Mouse (Mus musculus): ENCODE measurements around the gene Kcng3. TPM values are rescaled to one million over a fixed set of nuclear protein-coding genes. Genes with fewer than 3 reads are reported as not detected.

The Kcng3 gene
- 5.4 and 5.6 TPM in 2 replicates for polyA plus RNA-seq (2012; rRNA removed)

DNA sequence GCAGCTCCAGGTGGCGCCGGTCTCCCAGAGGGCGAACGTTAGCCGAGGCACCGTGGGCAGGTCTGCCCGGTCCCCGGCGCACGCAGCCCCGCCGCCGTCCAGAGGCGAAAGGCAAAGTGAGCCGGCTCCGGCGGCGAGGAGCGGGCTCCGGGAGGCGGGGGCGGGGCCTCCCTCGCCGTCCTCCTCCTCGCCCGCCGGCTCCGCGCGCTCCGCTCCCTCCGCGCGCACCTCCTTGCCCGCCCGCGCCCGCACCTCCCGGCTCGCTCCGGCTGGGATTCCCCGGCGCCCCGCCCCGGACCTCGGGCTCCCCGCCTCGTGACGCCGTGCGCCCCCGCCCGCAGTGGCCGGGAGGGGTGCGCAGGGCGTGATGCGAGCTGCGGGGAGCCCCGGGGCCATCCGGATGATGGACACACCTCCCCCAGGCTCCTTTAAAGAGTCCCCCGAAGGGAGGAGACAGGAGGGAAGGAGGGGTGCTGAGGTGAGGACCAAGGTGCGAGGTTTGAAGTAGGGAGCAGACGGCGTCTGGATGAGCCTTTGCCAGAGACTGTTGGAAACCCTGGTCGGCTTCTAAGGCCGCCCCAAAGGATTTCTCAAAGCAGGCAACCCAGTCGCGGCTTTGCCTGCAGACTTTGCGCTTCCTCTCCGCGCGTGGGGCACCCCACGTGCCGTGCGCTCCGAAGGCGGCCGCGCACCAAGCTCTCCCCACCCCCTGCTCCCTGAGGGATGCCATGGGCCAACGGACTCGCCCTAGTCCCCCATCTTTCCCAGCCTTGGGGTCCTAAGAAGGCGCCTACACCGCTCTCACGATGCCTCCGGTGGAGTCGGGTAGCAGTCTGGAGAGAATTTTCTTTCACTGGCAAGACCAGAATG lies at the start of gene Kcng3:
Kcng3 (minus strand) TSS at position 113 of the 870 bp plus-strand sequence.

Other genes starting within 250 kb of the Kcng3 start
- gene Cox7a2l, start 114.6 kb downstream of the Kcng3 start, polyA plus RNA-seq (2012; rRNA removed) = 81.2 and 91.0 TPM in 2 replicates
- gene Mta3, start 74.3 kb upstream of the Kcng3 start, polyA plus RNA-seq (2012; rRNA removed) = 48.8 and 54.5 TPM in 2 replicates
- 1.6 and 2.8 TPM in 2 replicates for gene Haao, start 216.1 kb upstream of the Kcng3 start, polyA plus RNA-seq (2012; rRNA removed)